Mouse (Mus musculus): Measurements from ENCODE around the gene Serp1. TPM values are rescaled to one million over a fixed set of nuclear protein-coding genes. Genes with fewer than 3 reads are reported as not detected.
"Not testable (repeated sequence)": the region's sequence is repeated elsewhere in the genome, so short reads cannot be mapped to it uniquely, and the experiment has no call there.

Gene Serp1
- polyA plus RNA-seq, 2 experiments from 2014 or later: 38.8 to 57.0 TPM

- ATAC-seq: no peak
Measured at GRCm38 (mm10) chr3:58504676-58505075, 21.0 kb downstream of the Serp1 start.

GRCm38 (mm10) chr3:58503720-58504333 lies 21.9 kb downstream of the Serp1 start:
- peak; percentile 54 for ATAC-seq

GRCm38 (mm10) chr3:58501961-58502360 lies 23.7 kb downstream of the Serp1 start:
- no peak for ATAC-seq

GRCm38 (mm10) chr3:58493621-58494020 lies 32.1 kb downstream of the Serp1 start:
- no peak for ATAC-seq

- peak; percentile 79 for ATAC-seq
Measured at GRCm38 (mm10) chr3:58490787-58491186, 34.9 kb downstream of the Serp1 start.

- peak; percentile 67 for ATAC-seq
Measured at GRCm38 (mm10) chr3:58487999-58488775, 37.5 kb downstream of the Serp1 start.

- no peak for ATAC-seq
Measured at GRCm38 (mm10) chr3:58487121-58487520, 38.6 kb downstream of the Serp1 start.

GRCm38 (mm10) chr3:58485883-58486282 lies 39.8 kb downstream of the Serp1 start:
- peak; percentile 67 for ATAC-seq

- ATAC-seq: no peak
Measured at GRCm38 (mm10) chr3:58478755-58479455, 46.8 kb downstream of the Serp1 start.

GRCm38 (mm10) chr3:58475298-58475697 lies 50.4 kb downstream of the Serp1 start:
- ATAC-seq: not testable (repeated sequence)

Other genes with a start within 250 kb of the Serp1 start
- 10 to 100 TPM in 1 of 2 experiments, 1 to 10 TPM in 1; 9.9 to 16.9 TPM for gene Tsc22d2, start 111.2 kb downstream of the Serp1 start, polyA plus RNA-seq (2017; shearing (Covaris generic))
- 10 to 100 TPM; 69.7 to 74.8 TPM for gene Eif2a, start 71 bp downstream of the Serp1 start, polyA plus RNA-seq (2017; shearing (Covaris generic))
- gene Selenot, start 50.7 kb upstream of the Serp1 start, polyA plus RNA-seq (2017; shearing (Covaris generic)): 10 to 100 TPM; 19.7 to 30.3 TPM
- gene Erich6, start 111.3 kb upstream of the Serp1 start, polyA plus RNA-seq (2017; shearing (Covaris generic)): not detected
- gene Siah2, start 166.5 kb upstream of the Serp1 start, polyA plus RNA-seq (2017; shearing (Covaris generic)): 1 to 10 TPM; 2.8 to 3.0 TPM

All from CD4-positive, CD25-positive, alpha-beta regulatory T cell, adult 4 months (primary cell).